Mouse (Mus musculus): ENCODE results near the gene Alg12.

Alg12 gene

GRCm38 (mm10) chr15:88819026-88819905, at the start of gene Alg12, which contains the start of gene Creld2:
TSS of gene Alg12 (minus strand) at chr15:88819318.
TSS of gene Creld2 (plus strand) at chr15:88819646.
- DNase-seq (ENCODE audit: low spot score): peak; percentile 100

- DNase-seq (ENCODE audit: low spot score): no peak
Measured at GRCm38 (mm10) chr15:88868024-88868742, 49.1 kb upstream of the Alg12 start.

- DNase-seq (ENCODE audit: low spot score): no peak
Measured at GRCm38 (mm10) chr15:88867368-88868023, 48.4 kb upstream of the Alg12 start.

- DNase-seq (ENCODE audit: low spot score): no peak
Measured at GRCm38 (mm10) chr15:88866934-88867356, 47.8 kb upstream of the Alg12 start.

GRCm38 (mm10) chr15:88865888-88866695, 47.0 kb upstream of the Alg12 start:
- no peak for DNase-seq (ENCODE audit: low spot score)

GRCm38 (mm10) chr15:88865061-88865460, 45.9 kb upstream of the Alg12 start:
- DNase-seq (ENCODE audit: low spot score): no peak

- DNase-seq (ENCODE audit: low spot score): no peak
Measured at GRCm38 (mm10) chr15:88864270-88865030, 45.3 kb upstream of the Alg12 start.

GRCm38 (mm10) chr15:88863695-88864231, 44.6 kb upstream of the Alg12 start:
- DNase-seq (ENCODE audit: low spot score): peak; percentile 86

GRCm38 (mm10) chr15:88862881-88863694, 44.0 kb upstream of the Alg12 start:
- no peak for DNase-seq (ENCODE audit: low spot score)

- peak; percentile 98 for DNase-seq (ENCODE audit: low spot score)
Measured at GRCm38 (mm10) chr15:88861772-88862622, 42.9 kb upstream of the Alg12 start, which contains the start of gene Pim3. TSS of gene Pim3 (plus strand) at chr15:88862186.

- DNase-seq (ENCODE audit: low spot score): no peak
Measured at GRCm38 (mm10) chr15:88860781-88861180, 41.7 kb upstream of the Alg12 start.

- DNase-seq (ENCODE audit: low spot score): no peak
Measured at GRCm38 (mm10) chr15:88859206-88859970, 40.3 kb upstream of the Alg12 start.

- DNase-seq (ENCODE audit: low spot score): no peak
Measured at GRCm38 (mm10) chr15:88858707-88859106, 39.6 kb upstream of the Alg12 start.

- DNase-seq (ENCODE audit: low spot score): no peak
Measured at GRCm38 (mm10) chr15:88858141-88858541, 39.0 kb upstream of the Alg12 start.

GRCm38 (mm10) chr15:88857361-88857760, 38.2 kb upstream of the Alg12 start:
- no peak for DNase-seq (ENCODE audit: low spot score)

- no peak for DNase-seq (ENCODE audit: low spot score)
Measured at GRCm38 (mm10) chr15:88856613-88857012, 37.5 kb upstream of the Alg12 start.

- no peak for DNase-seq (ENCODE audit: low spot score)
Measured at GRCm38 (mm10) chr15:88855896-88856417, 36.8 kb upstream of the Alg12 start.
